Mouse (Mus musculus) lung, postnatal 4 days (tissue): ENCODE results near the gene Serpine1.

ENCODE experiments used
- DNase-seq, 2 experiments: peaks; one replicate each; pipeline ENCODE4 v3.0.0; 2021

Serpine1 gene

GRCm38 (mm10) chr5:137051914-137052505 lies 20.1 kb downstream of the Serpine1 start:
- DNase-seq: no peak

- DNase-seq: no peak
Observed at GRCm38 (mm10) chr5:137051125-137051524, 20.9 kb downstream of the Serpine1 start.

- no peak for DNase-seq
Observed at GRCm38 (mm10) chr5:137046991-137047390, 25.1 kb downstream of the Serpine1 start.

GRCm38 (mm10) chr5:137046324-137046718 lies 25.7 kb downstream of the Serpine1 start:
- no peak for DNase-seq

GRCm38 (mm10) chr5:137045402-137046323 lies 26.4 kb downstream of the Serpine1 start, which contains the start of gene Ap1s1:
TSS of gene Ap1s1 (minus strand) at chr5:137046135.
- DNase-seq: peak; percentile 98

GRCm38 (mm10) chr5:137043997-137044396 lies 28.1 kb downstream of the Serpine1 start:
- DNase-seq: no peak

GRCm38 (mm10) chr5:137041442-137041841 lies 30.6 kb downstream of the Serpine1 start:
- DNase-seq: no peak

- no peak for DNase-seq
Observed at GRCm38 (mm10) chr5:137039453-137039852, 32.6 kb downstream of the Serpine1 start.

GRCm38 (mm10) chr5:137036211-137036610 lies 35.9 kb downstream of the Serpine1 start:
- DNase-seq: no peak

GRCm38 (mm10) chr5:137032641-137033074 lies 39.4 kb downstream of the Serpine1 start:
- DNase-seq: peak; percentile 93 to 94

GRCm38 (mm10) chr5:137032033-137032421 lies 40.0 kb downstream of the Serpine1 start:
- DNase-seq: peak in 1 of 2 experiments; percentile 15

GRCm38 (mm10) chr5:137031076-137032032 lies 40.7 kb downstream of the Serpine1 start:
- peak; percentile 48 to 57 for DNase-seq

GRCm38 (mm10) chr5:137030416-137030810 lies 41.7 kb downstream of the Serpine1 start:
- DNase-seq: no peak

- peak; percentile 94 to 97 for DNase-seq
Observed at GRCm38 (mm10) chr5:137029643-137030415, 42.2 kb downstream of the Serpine1 start.

- DNase-seq: no peak
Observed at GRCm38 (mm10) chr5:137029273-137029585, 42.8 kb downstream of the Serpine1 start.

GRCm38 (mm10) chr5:137028561-137029272 lies 43.4 kb downstream of the Serpine1 start:
- DNase-seq: no peak

GRCm38 (mm10) chr5:137026092-137026491 lies 46.0 kb downstream of the Serpine1 start, which contains the start of gene Vgf:
TSS of gene Vgf (plus strand) at chr5:137026392.
- DNase-seq: no peak

- peak; percentile 68 to 86 for DNase-seq
Observed at GRCm38 (mm10) chr5:137025132-137025531, 46.9 kb downstream of the Serpine1 start.

GRCm38 (mm10) chr5:137024318-137024717 lies 47.8 kb downstream of the Serpine1 start:
- no peak for DNase-seq

GRCm38 (mm10) chr5:137015913-137016312 lies 56.2 kb downstream of the Serpine1 start:
- no peak for DNase-seq

GRCm38 (mm10) chr5:137012401-137012950 lies 59.6 kb downstream of the Serpine1 start:
- DNase-seq: no peak
